Mouse (Mus musculus) frontal cortex, adult 2 months (tissue): ENCODE data around the gene Riox2. TPM values are rescaled to one million over a fixed set of nuclear protein-coding genes. Genes with fewer than 3 reads are reported as not detected.
"Not testable (repeated sequence)": the region's sequence is repeated elsewhere in the genome, so short reads cannot be mapped to it uniquely, and the experiment has no call there.

Experiments
- DNase-seq, 2 experiments: peaks; one replicate each; pipeline ENCODE4 v3.0.0; 2022; ENCODE audit warnings: low spot score in 1 of 2; ENCODE audit errors: extremely low spot score in 1 of 2
- polyA plus RNA-seq: library from polyadenylated mRNA; depleted of rRNA; stranded (reverse); fragments of >200 nt; gene quantifications from 2 replicates; pipeline ENCODE4 v1.2.3, GENCODE M21; 2012; rRNA removed

Riox2 gene
- 8.0 and 9.9 TPM in 2 replicates for polyA plus RNA-seq

GRCm38 (mm10) chr16:59471637-59472278 is at the start of gene Riox2:
Riox2 (plus strand) TSS chr16:59471775.
- peak; percentile 27 to 67 for DNase-seq

- DNase-seq = no peak
Measured at GRCm38 (mm10) chr16:59427960-59428359, 43.6 kb upstream of the Riox2 start.

GRCm38 (mm10) chr16:59433181-59433580 is 38.4 kb upstream of the Riox2 start:
- no peak for DNase-seq

- DNase-seq = no peak
Measured at GRCm38 (mm10) chr16:59444880-59445559, 26.6 kb upstream of the Riox2 start.

GRCm38 (mm10) chr16:59448181-59448580 is 23.4 kb upstream of the Riox2 start:
- DNase-seq = no peak

- no peak for DNase-seq
Measured at GRCm38 (mm10) chr16:59449092-59449491, 22.5 kb upstream of the Riox2 start.

- no peak for DNase-seq
Measured at GRCm38 (mm10) chr16:59451813-59452212, 19.8 kb upstream of the Riox2 start.

GRCm38 (mm10) chr16:59459259-59459861 is 12.2 kb upstream of the Riox2 start:
- not testable (repeated sequence) for DNase-seq

- no peak for DNase-seq
Measured at GRCm38 (mm10) chr16:59463567-59463966, 8.0 kb upstream of the Riox2 start.

- DNase-seq = no peak
Measured at GRCm38 (mm10) chr16:59463973-59464372, 7.6 kb upstream of the Riox2 start.

- DNase-seq = no peak
Measured at GRCm38 (mm10) chr16:59469846-59470245, 1.7 kb upstream of the Riox2 start.

GRCm38 (mm10) chr16:59472546-59472945 is 971 bp downstream of the Riox2 start:
- DNase-seq = no peak

- peak in 1 of 2 experiments; percentile 80 for DNase-seq
Measured at GRCm38 (mm10) chr16:59474788-59475187, 3.2 kb downstream of the Riox2 start.

- no peak for DNase-seq
Measured at GRCm38 (mm10) chr16:59477955-59478354, 6.4 kb downstream of the Riox2 start.

- DNase-seq = no peak
Measured at GRCm38 (mm10) chr16:59487239-59487638, 15.7 kb downstream of the Riox2 start.

- DNase-seq = no peak
Measured at GRCm38 (mm10) chr16:59487975-59488548, 16.5 kb downstream of the Riox2 start.

GRCm38 (mm10) chr16:59493199-59493598 is 21.6 kb downstream of the Riox2 start:
- no peak for DNase-seq

- DNase-seq = no peak
Measured at GRCm38 (mm10) chr16:59497947-59498346, 26.4 kb downstream of the Riox2 start.

GRCm38 (mm10) chr16:59499180-59499579 is 27.6 kb downstream of the Riox2 start:
- DNase-seq = no peak

- no peak for DNase-seq
Measured at GRCm38 (mm10) chr16:59509830-59510229, 38.3 kb downstream of the Riox2 start.

GRCm38 (mm10) chr16:59515169-59515568 is 43.6 kb downstream of the Riox2 start:
- DNase-seq = no peak
